ENCODE assay signal across 17 mouse cellular contexts in the genomic region with DNA sequence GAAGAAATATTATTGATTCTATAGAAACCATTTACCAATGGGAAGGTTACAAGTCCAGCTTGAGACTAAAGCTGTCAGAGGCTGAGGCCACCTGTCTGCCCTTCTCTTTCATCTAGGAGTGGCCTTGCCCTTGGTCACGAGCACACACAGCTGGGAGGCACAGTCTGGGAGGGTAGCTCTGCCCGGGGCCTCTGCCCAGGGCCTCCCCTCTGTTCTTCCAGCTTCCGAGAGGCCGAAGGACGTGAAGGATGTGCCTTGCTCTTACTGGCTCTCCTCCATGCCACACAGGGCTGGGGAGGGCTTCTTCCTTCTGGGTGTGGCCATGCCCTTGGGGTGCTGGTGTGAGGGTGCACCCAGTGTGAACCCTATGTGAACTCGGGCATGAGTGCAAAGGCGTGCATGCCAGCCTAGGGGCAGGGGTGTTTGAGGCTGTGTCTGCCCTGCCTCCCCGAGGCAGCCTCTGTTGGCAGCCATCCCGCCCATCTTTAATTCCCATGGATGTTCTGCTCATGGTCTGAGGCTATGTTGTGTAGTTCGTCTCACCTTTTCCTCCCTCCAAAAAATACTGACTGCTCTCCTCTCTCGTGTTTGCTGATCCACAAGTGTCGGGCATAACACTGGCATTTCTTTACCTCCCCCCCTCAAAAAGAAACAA. TPM values are rescaled to one million over a fixed set of nuclear protein-coding genes. Genes with fewer than 3 reads are reported as not detected.
A peak's percentile ranks its signal among the peaks of the same experiment; 100 is the strongest.
DNase-seq lines count a peak whose midpoint lies in the region; ATAC-seq and TF ChIP-seq lines count a peak whose summit lies in the region.
"Had no signal": no experiment of that assay in that cellular context is flagged by ENCODE, and none has a peak within 500 bp of the region (broad histone marks: within the 10 kb centered on the region; RNA-seq: fewer than 3 reads in every experiment).

No protein-coding gene starts in this region.

- no peak for TF ChIP-seq CTCF in stomach, postnatal 0 days (IDR thresholded peaks at IDR 0.05; ENCODE audit: low read depth)

- H3K9me3 ChIP-seq in hindbrain, embryonic 16.5 days (ENCODE audit: control insufficient read depth, low read length), result no peaks in the 10 kb centered on the region
- H3K9me3 ChIP-seq in hindbrain, embryonic 13.5 days, result no peaks in the 10 kb centered on the region
- H3K9me3 ChIP-seq in midbrain, embryonic 12.5 days, result no peaks in the 10 kb centered on the region
- no peaks in the 10 kb centered on the region for H3K9me3 ChIP-seq in midbrain, embryonic 15.5 days
- no peaks in the 10 kb centered on the region for H3K9me3 ChIP-seq in intestine, embryonic 15.5 days
- no peaks in the 10 kb centered on the region for H3K9me3 ChIP-seq in stomach, postnatal 0 days (ENCODE audit: control insufficient read depth, low read length)
- H3K9me3 ChIP-seq: kidney, embryonic 15.5 days; megakaryocyte, embryonic 14.5 days had no signal

- 75% methylated on average over 12 of the region's 12 CpGs for WGBS in hindbrain, embryonic 16.5 days
- WGBS in hindbrain, embryonic 13.5 days, result 80% methylated on average over 12 of the region's 12 CpGs
- WGBS in midbrain, embryonic 12.5 days, result 81% methylated on average over 12 of the region's 12 CpGs
- WGBS in midbrain, embryonic 15.5 days, result 82% methylated on average over 12 of the region's 12 CpGs
- 81% methylated on average over 12 of the region's 12 CpGs for WGBS in intestine, embryonic 15.5 days
- WGBS in stomach, postnatal 0 days, result 63% methylated on average over 12 of the region's 12 CpGs

- 0 out of 2 replicates have a peak overlapping the region, but pooled peaks have one; percentile 2 for H3K27ac ChIP-seq in hindbrain, embryonic 16.5 days (ENCODE audit: low read depth, low read length)
- H3K27ac ChIP-seq in hindbrain, embryonic 13.5 days, result no peak overlapping the region
- H3K27ac ChIP-seq in midbrain, embryonic 12.5 days (replicated peaks), result no peak overlapping the region
- no peak overlapping the region for H3K27ac ChIP-seq in midbrain, embryonic 15.5 days
- H3K27ac ChIP-seq in intestine, embryonic 15.5 days, result no peak overlapping the region
- no peak overlapping the region for H3K27ac ChIP-seq in stomach, postnatal 0 days (replicated peaks)
- H3K27ac ChIP-seq: kidney, embryonic 15.5 days had no signal

- H3K27me3 ChIP-seq in hindbrain, embryonic 16.5 days (replicated peaks; ENCODE audit: control insufficient read depth, insufficient read depth, low read length), result no peaks in the 10 kb centered on the region
- no peaks in the 10 kb centered on the region for H3K27me3 ChIP-seq in hindbrain, embryonic 13.5 days
- peaks cover 5% of the 10 kb centered on the region; the same call in 1 of the 2 replicates for H3K27me3 ChIP-seq in midbrain, embryonic 12.5 days
- H3K27me3 ChIP-seq in midbrain, embryonic 15.5 days (replicated peaks), result no peaks in the 10 kb centered on the region
- no peaks in the 10 kb centered on the region for H3K27me3 ChIP-seq in intestine, embryonic 15.5 days (replicated peaks)
- no peaks in the 10 kb centered on the region for H3K27me3 ChIP-seq in stomach, postnatal 0 days (ENCODE audit: control insufficient read depth, insufficient read depth, low read length)
- H3K27me3 ChIP-seq: kidney, embryonic 15.5 days had no signal

- peaks cover 44% of the 10 kb centered on the region for H3K36me3 ChIP-seq in hindbrain, embryonic 16.5 days (ENCODE audit: control insufficient read depth, insufficient read depth, low read length)
- H3K36me3 ChIP-seq in hindbrain, embryonic 13.5 days, result peaks cover 97% of the 10 kb centered on the region
- H3K36me3 ChIP-seq in midbrain, embryonic 12.5 days, result peaks cover 95% of the 10 kb centered on the region
- H3K36me3 ChIP-seq in midbrain, embryonic 15.5 days (replicated peaks), result peaks cover 71% of the 10 kb centered on the region
- peaks cover 28% of the 10 kb centered on the region for H3K36me3 ChIP-seq in intestine, embryonic 15.5 days
- peaks cover 27% of the 10 kb centered on the region for H3K36me3 ChIP-seq in stomach, postnatal 0 days (ENCODE audit: control insufficient read depth, insufficient read depth, low read length)

- H3K4me1 ChIP-seq in hindbrain, embryonic 16.5 days (ENCODE audit: control insufficient read depth, insufficient read depth, low read depth, low read length), result peaks cover 3% of the 10 kb centered on the region; the same call in 1 of the 2 replicates
- H3K4me1 ChIP-seq in hindbrain, embryonic 13.5 days (replicated peaks), result peaks cover 19% of the 10 kb centered on the region
- H3K4me1 ChIP-seq in midbrain, embryonic 12.5 days, result peaks cover 8% of the 10 kb centered on the region
- peaks cover 7% of the 10 kb centered on the region; the same call in 1 of the 2 replicates for H3K4me1 ChIP-seq in midbrain, embryonic 15.5 days
- peaks cover 11% of the 10 kb centered on the region for H3K4me1 ChIP-seq in intestine, embryonic 15.5 days (replicated peaks)
- no peaks in the 10 kb centered on the region; the same call in 1 of the 2 replicates for H3K4me1 ChIP-seq in stomach, postnatal 0 days (replicated peaks; ENCODE audit: control insufficient read depth, insufficient read depth)

- TF ChIP-seq EP300 in stomach, postnatal 0 days (optimal IDR thresholded peaks at IDR 0.05), result no peak

- H3K4me3 ChIP-seq in hindbrain, embryonic 16.5 days (ENCODE audit: low read length), result no peak overlapping the region
- no peak overlapping the region for H3K4me3 ChIP-seq in hindbrain, embryonic 13.5 days
- H3K4me3 ChIP-seq in midbrain, embryonic 12.5 days, result no peak overlapping the region
- H3K4me3 ChIP-seq in midbrain, embryonic 15.5 days, result no peak overlapping the region
- H3K4me3 ChIP-seq in intestine, embryonic 15.5 days (replicated peaks), result no peak overlapping the region
- H3K4me3 ChIP-seq in stomach, postnatal 0 days (ENCODE audit: low read depth, low read length), result no peak overlapping the region
- H3K4me3 ChIP-seq: kidney, embryonic 15.5 days; megakaryocyte, embryonic 14.5 days had no signal

- H3K4me2 ChIP-seq in hindbrain, embryonic 16.5 days (ENCODE audit: low read length), result no peak overlapping the region
- no peak overlapping the region for H3K4me2 ChIP-seq in hindbrain, embryonic 13.5 days
- no peak overlapping the region for H3K4me2 ChIP-seq in midbrain, embryonic 12.5 days (replicated peaks)
- no peak overlapping the region for H3K4me2 ChIP-seq in midbrain, embryonic 15.5 days
- no peak overlapping the region for H3K4me2 ChIP-seq in intestine, embryonic 15.5 days (replicated peaks)
- H3K4me2 ChIP-seq in stomach, postnatal 0 days (replicated peaks; ENCODE audit: low read depth), result no peak overlapping the region

- H3K9ac ChIP-seq in hindbrain, embryonic 16.5 days (ENCODE audit: low read depth, low read length), result 0 out of 2 replicates have a peak overlapping the region, but pooled peaks have one; percentile 19
- no peak overlapping the region for H3K9ac ChIP-seq in hindbrain, embryonic 13.5 days
- H3K9ac ChIP-seq in midbrain, embryonic 12.5 days (replicated peaks), result 0 out of 2 replicates have a peak overlapping the region, but pooled peaks have one; percentile 15
- H3K9ac ChIP-seq in midbrain, embryonic 15.5 days, result no peak overlapping the region
- no peak overlapping the region for H3K9ac ChIP-seq in intestine, embryonic 15.5 days
- H3K9ac ChIP-seq in stomach, postnatal 0 days (ENCODE audit: low read length), result no peak overlapping the region

- no peak for ATAC-seq in hindbrain, embryonic 16.5 days
- ATAC-seq in hindbrain, embryonic 13.5 days (ENCODE audit: low FRiP score), result no peak
- no peak for ATAC-seq in midbrain, embryonic 12.5 days (ENCODE audit: low FRiP score, low read depth)
- no peak for ATAC-seq in midbrain, embryonic 15.5 days (replicated peaks)
- peak; percentile 32 for ATAC-seq in intestine, embryonic 15.5 days
- 0 out of 2 replicates have a peak, but pooled peaks have one; percentile 8 for ATAC-seq in stomach, postnatal 0 days (ENCODE audit: low FRiP score, low TSS enrichment)
- ATAC-seq: midbrain, embryonic 16.5 days had no signal

- no peak for DNase-seq in stomach, postnatal 0 days (ENCODE audit: low spot score)
- DNase-seq in thymus, postnatal 0 days (ENCODE audit: low spot score), result no peak
- DNase-seq: cerebellum, adult 9-11 months; gastrocnemius, postnatal 10 days; heart, adult 18-20 months; heart, postnatal 36 days; lung, adult 18-20 months; thymus, postnatal 25 days had no signal

RNA-seq across cellular contexts. Expression of a gene that starts 19.5 kb away (rescaled TPM):
- 43.6 and 44.6 TPM in 2 replicates for polyA plus RNA-seq in hindbrain, embryonic 16.5 days (2015; fragmentation: Nextera tagmentation; extraction: Ambion mirVana)
- polyA plus RNA-seq in hindbrain, embryonic 13.5 days (2015; fragmentation: Nextera tagmentation; extraction: Ambion mirVana), result 32.8 and 34.3 TPM in 2 replicates
- polyA plus RNA-seq in midbrain, embryonic 12.5 days (2016; fragmentation: Nextera tagmentation; extraction: Ambion mirVana), result 20.2 and 23.0 TPM in 2 replicates
- polyA plus RNA-seq in midbrain, embryonic 15.5 days (2015; fragmentation: Nextera tagmentation; extraction: Ambion mirVana), result 50.3 and 52.9 TPM in 2 replicates
- polyA plus RNA-seq in intestine, embryonic 15.5 days (2015; fragmentation: Nextera tagmentation; extraction: Ambion mirVana), result 1.5 and 1.8 TPM in 2 replicates
- polyA plus RNA-seq in stomach, postnatal 0 days (2015; fragmentation: Nextera tagmentation; extraction: Ambion mirVana), result 0.84 and 1.3 TPM in 2 replicates
- 0.10 and 0.19 TPM in 2 replicates for polyA plus RNA-seq in thymus, postnatal 0 days (2015; fragmentation: Nextera tagmentation; extraction: Ambion mirVana)

RNA-seq across cellular contexts. Expression of a gene that starts 19.8 kb away (rescaled TPM):
- polyA plus RNA-seq in hindbrain, embryonic 16.5 days (2015; fragmentation: Nextera tagmentation; extraction: Ambion mirVana), result 85.9 and 94.2 TPM in 2 replicates
- 86.0 and 89.9 TPM in 2 replicates for polyA plus RNA-seq in hindbrain, embryonic 13.5 days (2015; fragmentation: Nextera tagmentation; extraction: Ambion mirVana)
- 92.4 and 94.9 TPM in 2 replicates for polyA plus RNA-seq in midbrain, embryonic 12.5 days (2016; fragmentation: Nextera tagmentation; extraction: Ambion mirVana)
- 108 and 112 TPM in 2 replicates for polyA plus RNA-seq in midbrain, embryonic 15.5 days (2015; fragmentation: Nextera tagmentation; extraction: Ambion mirVana)
- polyA plus RNA-seq in intestine, embryonic 15.5 days (2015; fragmentation: Nextera tagmentation; extraction: Ambion mirVana), result 81.6 and 89.3 TPM in 2 replicates
- polyA plus RNA-seq in stomach, postnatal 0 days (2015; fragmentation: Nextera tagmentation; extraction: Ambion mirVana), result 41.8 and 42.6 TPM in 2 replicates
- 59.9 and 64.3 TPM in 2 replicates for polyA plus RNA-seq in thymus, postnatal 0 days (2015; fragmentation: Nextera tagmentation; extraction: Ambion mirVana)

RNA-seq across cellular contexts. Expression of a gene that starts 26.1 kb away (rescaled TPM):
- 10.9 and 13.0 TPM in 2 replicates for polyA plus RNA-seq in hindbrain, embryonic 16.5 days (2015; fragmentation: Nextera tagmentation; extraction: Ambion mirVana)
- polyA plus RNA-seq in hindbrain, embryonic 13.5 days (2015; fragmentation: Nextera tagmentation; extraction: Ambion mirVana), result 2.8 and 3.1 TPM in 2 replicates
- 1.9 and 2.2 TPM in 2 replicates for polyA plus RNA-seq in midbrain, embryonic 12.5 days (2016; fragmentation: Nextera tagmentation; extraction: Ambion mirVana)
- 8.4 and 8.8 TPM in 2 replicates for polyA plus RNA-seq in midbrain, embryonic 15.5 days (2015; fragmentation: Nextera tagmentation; extraction: Ambion mirVana)
- 5.2 and 8.7 TPM in 2 replicates for polyA plus RNA-seq in intestine, embryonic 15.5 days (2015; fragmentation: Nextera tagmentation; extraction: Ambion mirVana)
- 0.82 and 0.85 TPM in 2 replicates for polyA plus RNA-seq in stomach, postnatal 0 days (2015; fragmentation: Nextera tagmentation; extraction: Ambion mirVana)
- polyA plus RNA-seq in thymus, postnatal 0 days (2015; fragmentation: Nextera tagmentation; extraction: Ambion mirVana), result 1.5 and 2.4 TPM in 2 replicates

RNA-seq across cellular contexts. Expression of a gene that starts 29.1 kb away (rescaled TPM):
- polyA plus RNA-seq in hindbrain, embryonic 16.5 days (2015; fragmentation: Nextera tagmentation; extraction: Ambion mirVana), result 36.2 and 39.3 TPM in 2 replicates
- 35.5 and 36.1 TPM in 2 replicates for polyA plus RNA-seq in hindbrain, embryonic 13.5 days (2015; fragmentation: Nextera tagmentation; extraction: Ambion mirVana)
- 37.0 TPM in 2 replicates for polyA plus RNA-seq in midbrain, embryonic 12.5 days (2016; fragmentation: Nextera tagmentation; extraction: Ambion mirVana)
- 40.6 and 43.7 TPM in 2 replicates for polyA plus RNA-seq in midbrain, embryonic 15.5 days (2015; fragmentation: Nextera tagmentation; extraction: Ambion mirVana)
- polyA plus RNA-seq in intestine, embryonic 15.5 days (2015; fragmentation: Nextera tagmentation; extraction: Ambion mirVana), result 25.2 and 27.3 TPM in 2 replicates
- polyA plus RNA-seq in stomach, postnatal 0 days (2015; fragmentation: Nextera tagmentation; extraction: Ambion mirVana), result 12.4 and 13.4 TPM in 2 replicates
- polyA plus RNA-seq in thymus, postnatal 0 days (2015; fragmentation: Nextera tagmentation; extraction: Ambion mirVana), result 18.6 and 19.2 TPM in 2 replicates

RNA-seq across cellular contexts. Expression of a gene that starts 34.2 kb away (rescaled TPM):
- polyA plus RNA-seq in hindbrain, embryonic 16.5 days (2015; fragmentation: Nextera tagmentation; extraction: Ambion mirVana), result 0.65 and 1.2 TPM in 2 replicates
- 0.27 and 1.2 TPM in 2 replicates for polyA plus RNA-seq in hindbrain, embryonic 13.5 days (2015; fragmentation: Nextera tagmentation; extraction: Ambion mirVana)
- polyA plus RNA-seq in midbrain, embryonic 12.5 days (2016; fragmentation: Nextera tagmentation; extraction: Ambion mirVana), result 0.34 TPM in 1 of 2 replicates, not detected in the other
- polyA plus RNA-seq in midbrain, embryonic 15.5 days (2015; fragmentation: Nextera tagmentation; extraction: Ambion mirVana), result 0.23 and 0.28 TPM in 2 replicates
- 0.40 and 0.68 TPM in 2 replicates for polyA plus RNA-seq in intestine, embryonic 15.5 days (2015; fragmentation: Nextera tagmentation; extraction: Ambion mirVana)
- 0.13 TPM in 1 of 2 replicates, not detected in the other for polyA plus RNA-seq in stomach, postnatal 0 days (2015; fragmentation: Nextera tagmentation; extraction: Ambion mirVana)
- polyA plus RNA-seq in thymus, postnatal 0 days (2015; fragmentation: Nextera tagmentation; extraction: Ambion mirVana), result 0.18 TPM in 1 of 2 replicates, not detected in the other
- polyA plus RNA-seq: heart, embryonic 14.5 days had no signal

Comparison
In these comparisons a context has a peak if more than half of its experiments do, and no peak if none do; other contexts are left out.
1. H3K9ac ChIP-seq: peak in hindbrain, embryonic 16.5 days (single experiment) and midbrain, embryonic 12.5 days (single experiment); none in hindbrain, embryonic 13.5 days (single experiment), midbrain, embryonic 15.5 days (single experiment), intestine, embryonic 15.5 days (single experiment) and stomach, postnatal 0 days (single experiment).
2. ATAC-seq: peak in intestine, embryonic 15.5 days (single experiment) and stomach, postnatal 0 days (single experiment); none in hindbrain, embryonic 16.5 days (single experiment), hindbrain, embryonic 13.5 days (single experiment), midbrain, embryonic 12.5 days (single experiment) and midbrain, embryonic 15.5 days (single experiment).